22 mouse cellular contexts compared by ENCODE assay signal in the genomic region with DNA sequence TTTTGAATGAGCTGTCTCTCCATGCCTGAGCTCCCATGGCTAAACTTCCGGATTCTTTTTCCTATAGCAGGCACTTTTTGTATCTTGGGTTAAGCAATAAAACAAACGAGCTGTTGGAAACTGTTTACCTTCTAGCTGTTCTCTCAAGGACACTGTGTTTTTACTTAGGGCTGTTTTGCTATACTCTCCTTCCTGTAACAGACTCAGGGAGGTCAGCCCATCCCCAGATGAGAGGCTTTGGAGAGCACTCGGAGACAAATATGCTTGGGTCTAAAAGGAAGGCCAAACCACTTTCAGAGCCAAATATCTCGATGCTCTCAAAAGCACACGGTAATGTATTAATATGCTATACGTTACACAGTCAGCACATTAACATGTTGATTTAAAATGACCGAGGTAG. TPM values are rescaled to one million over a fixed set of nuclear protein-coding genes. Genes with fewer than 3 reads are reported as not detected.
A peak's percentile ranks its signal among the peaks of the same experiment; 100 is the strongest.
DNase-seq lines count a peak whose midpoint lies in the region; TF ChIP-seq lines count a peak whose summit lies in the region.
"Had no signal": no experiment of that assay in that cellular context is flagged by ENCODE, and none has a peak within 500 bp of the region (broad histone marks: within the 10 kb centered on the region; RNA-seq: fewer than 3 reads in every experiment).

No protein-coding gene starts in this region.

- H3K4me1 ChIP-seq in lung, adult 2 months (ENCODE audit: control insufficient read depth, insufficient read depth, low read length), result no peaks in the 10 kb centered on the region
- H3K4me1 ChIP-seq: hindbrain, embryonic 12.5 days; hindbrain, embryonic 15.5 days had no signal

- 54% methylated on average over 7 of the region's 7 CpGs for WGBS in lung, adult 2 months

- DNase-seq in lung, adult 18-20 months, result peak; percentile 24 to 48
- no peak for DNase-seq in lung, adult 2 months
- DNase-seq in ovary, adult 18-20 months (ENCODE audit: low spot score), result peak; percentile 38
- no peak for DNase-seq in ovary, postnatal 10 days (ENCODE audit: low spot score)
- peak; percentile 51 for DNase-seq in lung, postnatal 25 days (ENCODE audit: low spot score)
- no peak for DNase-seq in Muller cell, postnatal 12 days (ENCODE audit: inconsistent ontology term)
- no peak for DNase-seq in retina, embryonic 14.5 days (ENCODE audit: low spot score)
- DNase-seq: adrenal gland, adult 8-10 months; adrenal gland, postnatal 25 days; B cell, adult 2 months; cerebellum, adult 18-20 months; cerebellum, adult 9-10 months; cerebellum, postnatal 14 days; gastrocnemius, adult 2 months; gastrocnemius, postnatal 14 days; heart, adult 11 months had no signal

- TF ChIP-seq CTCF in lung, adult 2 months (IDR thresholded peaks at IDR 0.05; ENCODE audit: insufficient read depth, low read length), result no peak

- no peak for TF ChIP-seq POLR2A in lung, adult 2 months (IDR thresholded peaks at IDR 0.05; ENCODE audit: borderline replicate concordance, extremely low read depth, low read depth, low read length)

- no peak overlapping the region for H3K4me3 ChIP-seq in lung, adult 2 months (replicated peaks; ENCODE audit: extremely low read depth, low read depth, low read length)
- H3K4me3 ChIP-seq: forebrain, embryonic 10.5 days; forebrain, embryonic 13.5 days; gastrocnemius, adult 2 months; hindbrain, embryonic 12.5 days; hindbrain, embryonic 15.5 days had no signal

RNA-seq across cellular contexts. Expression of a gene that starts 4.8 kb away (rescaled TPM):
- polyA plus RNA-seq in lung, adult 2 months (2012; rRNA removed), result 13.9 and 30.9 TPM in 2 replicates

RNA-seq across cellular contexts. Expression of a gene that starts 20.4 kb away (rescaled TPM):
- polyA plus RNA-seq in lung, adult 2 months (2012; rRNA removed), result 37.3 and 54.9 TPM in 2 replicates

RNA-seq across cellular contexts. Expression of a gene that starts 34.4 kb away (rescaled TPM):
- 3.0 and 3.4 TPM in 2 replicates for polyA plus RNA-seq in lung, adult 2 months (2012; rRNA removed)
- polyA plus RNA-seq: activated CD4-positive, CD25-positive, alpha-beta regulatory T cell, adult 4 months had no signal

RNA-seq across cellular contexts. Expression of a gene that starts 35.1 kb away (rescaled TPM):
- not detected in 2 replicates for polyA plus RNA-seq in lung, adult 2 months (2012; rRNA removed)
- polyA plus RNA-seq: activated CD4-positive, CD25-positive, alpha-beta regulatory T cell, adult 4 months; G1E had no signal

RNA-seq across cellular contexts. Expression of a gene that starts 46.0 kb away (rescaled TPM):
- polyA plus RNA-seq in lung, adult 2 months (2012; rRNA removed), result 0.11 TPM in 2 replicates
- polyA plus RNA-seq: activated CD4-positive, CD25-positive, alpha-beta regulatory T cell, adult 4 months had no signal

Comparison
In these comparisons a context has a peak if more than half of its experiments do, and no peak if none do; other contexts are left out.
1. DNase-seq: peak in lung, adult 18-20 months (2 of 2), ovary, adult 18-20 months (single experiment) and lung, postnatal 25 days (single experiment); none in lung, adult 2 months (single experiment), ovary, postnatal 10 days (single experiment), Muller cell, postnatal 12 days (single experiment) and retina, embryonic 14.5 days (single experiment).